Mouse (Mus musculus): ENCODE data around the gene Lrba.

DNA sequence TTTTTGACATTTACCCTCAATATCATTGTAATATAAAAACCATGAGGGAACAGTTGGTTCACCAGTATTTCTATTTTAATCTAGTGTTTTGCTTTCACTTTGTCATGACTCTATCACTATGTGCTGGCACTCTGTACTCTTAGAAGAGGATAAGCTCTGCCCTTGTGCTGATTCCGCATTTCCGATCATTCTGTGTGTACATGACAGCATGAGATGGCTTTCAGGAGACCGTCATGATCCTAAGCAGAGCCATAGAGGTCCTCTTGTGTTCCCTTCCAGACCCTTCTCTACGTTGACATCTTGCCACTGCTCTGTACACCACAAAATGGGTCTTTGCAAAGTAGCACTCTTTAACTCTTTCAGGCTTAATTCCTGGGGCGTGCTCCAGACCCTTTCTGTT is 411.0 kb downstream of the Lrba start:
- TF ChIP-seq CTCF (IDR thresholded peaks at IDR 0.05) (no peak), EP300 (IDR thresholded peaks at IDR 0.05) (no peak)
